Mouse (Mus musculus) myocyte (in vitro differentiated cells): ENCODE data around the gene Flvcr1. TPM values are rescaled to one million over a fixed set of nuclear protein-coding genes. Genes with fewer than 3 reads are reported as not detected.

ENCODE experiments used
- H3K27me3 ChIP-seq: one replicate; pipeline ENCODE4 v1.6.1; 2011; ENCODE audit not compliant: control insufficient read depth, insufficient read depth, insufficient read length
- H3K36me3 ChIP-seq: one replicate; pipeline ENCODE4 v1.6.1; 2011; ENCODE audit not compliant: control insufficient read depth, insufficient read depth
- H3K4me2 ChIP-seq: one replicate; pipeline ENCODE4 v1.6.1; 2011; ENCODE audit warnings: low read depth, control low read depth
- H3K4me3 ChIP-seq: one replicate; pipeline ENCODE4 v1.5.1; 2011; ENCODE audit warnings: mild to moderate bottlenecking, control low read depth, moderate library complexity
- H3K79me2 ChIP-seq: one replicate; pipeline ENCODE4 v1.6.1; 2011; ENCODE audit not compliant: control insufficient read depth, insufficient read depth
- H3ac ChIP-seq: one replicate; pipeline ENCODE4 v1.6.1; 2011; ENCODE audit not compliant: control insufficient read depth, insufficient read length
- CEBPB ChIP-seq: IDR thresholded peaks from 2 replicates; pipeline ENCODE4 v1.6.1; 2011; ENCODE audit warnings: mild to moderate bottlenecking, moderate library complexity; ENCODE audit not compliant: poor library complexity, insufficient read depth, severe bottlenecking
- E2F4 ChIP-seq: IDR thresholded peaks from one replicate; pipeline ENCODE4 v1.6.1; 2011; ENCODE audit warnings: mild to moderate bottlenecking, control low read depth, moderate library complexity; ENCODE audit not compliant: insufficient read depth
- MAX ChIP-seq: IDR thresholded peaks from one replicate; pipeline ENCODE4 v1.6.1; 2011; ENCODE audit warnings: low read depth, mild to moderate bottlenecking, control low read depth
- MYOD1 ChIP-seq, 3 experiments: IDR thresholded peaks; one replicate each; pipeline ENCODE4 v1.6.1; 2011; ENCODE audit warnings: control low read depth in 2 of 3, low read depth in 2 of 3, mild to moderate bottlenecking in 2 of 3, moderate library complexity in 1 of 3; ENCODE audit not compliant: insufficient read length in 2 of 3, control insufficient read depth in 1 of 3
- MYOG ChIP-seq, 3 experiments: IDR thresholded peaks; one replicate each; pipeline ENCODE4 v1.6.1; 2011; ENCODE audit warnings: control low read depth in 2 of 3, low read depth in 2 of 3, mild to moderate bottlenecking in 2 of 3; ENCODE audit not compliant: insufficient read length in 2 of 3, control insufficient read depth in 1 of 3, insufficient read depth in 1 of 3
- POLR2A ChIP-seq: IDR thresholded peaks from one replicate; pipeline ENCODE4 v1.6.1; 2011; ENCODE audit warnings: low read depth, mild to moderate bottlenecking, control low read depth, moderate library complexity; ENCODE audit not compliant: insufficient read length
- REST ChIP-seq: IDR thresholded peaks from one replicate; pipeline ENCODE4 v1.6.1; 2011; ENCODE audit warnings: mild to moderate bottlenecking, control low read depth, moderate library complexity; ENCODE audit not compliant: insufficient read depth, insufficient read length
- SRF ChIP-seq: IDR thresholded peaks from one replicate; pipeline ENCODE4 v1.6.1; 2011; ENCODE audit warnings: low read depth; ENCODE audit not compliant: control insufficient read depth, insufficient read length
- TCF12 ChIP-seq: IDR thresholded peaks from one replicate; pipeline ENCODE4 v1.6.1; 2011; ENCODE audit warnings: mild to moderate bottlenecking, control low read depth; ENCODE audit not compliant: poor library complexity, insufficient read depth, severe bottlenecking
- TCF3 ChIP-seq: IDR thresholded peaks from one replicate; pipeline ENCODE4 v1.6.1; 2011; ENCODE audit warnings: low read depth, control low read depth; ENCODE audit not compliant: insufficient read length
- USF1 ChIP-seq: IDR thresholded peaks from one replicate; pipeline ENCODE4 v1.6.1; 2011; ENCODE audit warnings: low read depth, mild to moderate bottlenecking, control low read depth, moderate library complexity
- polyA plus RNA-seq: library from polyadenylated mRNA; unstranded; fragments of >200 nt; fragmentation: generic; extraction: Trizol; gene quantifications from one replicate; pipeline ENCODE4 v1.2.1, GENCODE M21; 2012; ENCODE audit warnings: missing spikeins

Flvcr1 gene
- polyA plus RNA-seq, 1 experiment, result 2.2 TPM

DNA sequence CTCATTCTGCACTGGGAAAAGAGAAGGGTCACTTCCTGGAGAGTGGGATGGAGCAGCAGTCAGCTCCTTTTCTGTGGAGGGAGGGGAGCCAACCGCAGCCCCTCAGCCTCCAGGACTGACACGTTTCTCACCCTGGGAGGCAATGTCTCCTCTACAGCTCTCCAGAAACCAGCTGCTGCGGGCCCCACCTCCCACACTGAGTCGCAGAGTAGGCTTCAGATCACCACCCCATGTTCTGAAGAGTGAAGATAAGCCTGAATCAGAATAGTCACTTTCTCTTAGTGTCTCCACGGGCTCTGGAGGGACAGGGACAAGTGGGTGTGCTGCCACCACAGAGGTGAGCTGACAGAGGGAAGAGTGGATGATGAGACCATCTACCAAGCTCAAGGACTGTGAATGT, 67.1 kb downstream of the Flvcr1 start:
- H3K36me3 ChIP-seq, result peaks cover 37% of the 10 kb centered on the region
- H3K27me3 ChIP-seq, result no peaks in the 10 kb centered on the region
- no peak overlapping the region for H3K4me3 ChIP-seq
- TF ChIP-seq MYOG (IDR thresholded peaks at IDR 0.05; ENCODE audit: control insufficient read depth in 1 of 3, insufficient read depth in 1 of 3, insufficient read length in 2 of 3, low read depth in 2 of 3), result no peak
- no peak for TF ChIP-seq POLR2A
- TF ChIP-seq MAX, result no peak
- TF ChIP-seq SRF, result no peak
- TF ChIP-seq REST, result no peak
- TF ChIP-seq TCF3, result no peak
- TF ChIP-seq CEBPB, result no peak
- no peak for TF ChIP-seq MYOD1 (IDR thresholded peaks at IDR 0.05; ENCODE audit: control insufficient read depth in 1 of 3, insufficient read length in 2 of 3, low read depth in 2 of 3)
- no peak for TF ChIP-seq E2F4
- no peak for TF ChIP-seq USF1
- TF ChIP-seq TCF12, result no peak
- no peak overlapping the region for H3K4me2 ChIP-seq
- no peaks in the 10 kb centered on the region for H3K79me2 ChIP-seq
- H3ac ChIP-seq, result no peak overlapping the region

Other genes starting within 250 kb of the Flvcr1 start
- 18.9 TPM for gene Rps6kc1, start 114.4 kb downstream of the Flvcr1 start, polyA plus RNA-seq
- 17.7 TPM for gene Angel2, start 101.0 kb downstream of the Flvcr1 start, polyA plus RNA-seq
- gene Vash2, start 46.9 kb downstream of the Flvcr1 start, polyA plus RNA-seq, result 20.0 TPM
- gene Spata45, start 10.5 kb upstream of the Flvcr1 start, polyA plus RNA-seq, result not detected
- 10.7 TPM for gene Tatdn3, start 36.8 kb upstream of the Flvcr1 start, polyA plus RNA-seq
- 4.4 TPM for gene Nsl1, start 36.9 kb upstream of the Flvcr1 start, polyA plus RNA-seq
- gene Batf3, start 71.7 kb upstream of the Flvcr1 start, polyA plus RNA-seq, result 0.07 TPM
- not detected for gene Fam71a, start 138.7 kb upstream of the Flvcr1 start, polyA plus RNA-seq
- 59.6 TPM for gene Atf3, start 191.9 kb upstream of the Flvcr1 start, polyA plus RNA-seq